Mouse (Mus musculus) neural tube, embryonic 12.5 days (tissue): ENCODE measurements around the gene Qrich2. TPM values are rescaled to one million over a fixed set of nuclear protein-coding genes. Genes with fewer than 3 reads are reported as not detected.
"Not testable (repeated sequence)": the region's sequence is repeated elsewhere in the genome, so short reads cannot be mapped to it uniquely, and the experiment has no call there.

ENCODE experiments used
- ATAC-seq: fragments of 200-750 bp; cut with Nextera tagmentation; 2 replicates; pipeline ENCODE4 v1.8.0; 2017; ENCODE audit warnings: low read depth, mild to moderate bottlenecking, moderate TSS enrichment, moderate library complexity; ENCODE audit not compliant: low FRiP score
- H3K27ac ChIP-seq: fragments of 300-500 bp; sonication (generic); 2 replicates; pipeline ENCODE4 v1.5.1; 2016
- H3K27me3 ChIP-seq: fragments of 300-500 bp; sonication (generic); replicated peaks from 2 replicates; pipeline ENCODE4 v1.6.1; 2016; ENCODE audit warnings: mild to moderate bottlenecking
- H3K36me3 ChIP-seq: fragments of 300-500 bp; sonication (generic); 2 replicates; pipeline ENCODE4 v1.6.1; 2016; ENCODE audit warnings: mild to moderate bottlenecking
- H3K4me1 ChIP-seq: fragments of 300-500 bp; sonication (generic); 2 replicates; pipeline ENCODE4 v1.6.1; 2016
- H3K4me2 ChIP-seq: fragments of 300-500 bp; sonication (generic); replicated peaks from 2 replicates; pipeline ENCODE4 v1.6.1; 2016; ENCODE audit warnings: mild to moderate bottlenecking
- H3K4me3 ChIP-seq: fragments of 300-500 bp; sonication (generic); 2 replicates; pipeline ENCODE4 v1.5.1; 2016
- H3K9ac ChIP-seq: fragments of 300-500 bp; sonication (generic); 2 replicates; pipeline ENCODE4 v1.6.1; 2016; ENCODE audit warnings: mild to moderate bottlenecking
- H3K9me3 ChIP-seq: fragments of 300-500 bp; sonication (generic); 2 replicates; pipeline ENCODE4 v1.6.1; 2016; ENCODE audit warnings: mild to moderate bottlenecking
- WGBS: fragments of 180-500 bp; shearing (Covaris S2); methylation state at CpG from one replicate; pipeline ENCODE4 v1.1.7; 2016; 5-methylcytosine and 5-hydroxymethylcytosine counted together
- polyA plus RNA-seq: library from polyadenylated mRNA; unstranded; fragments of >200 nt; fragmentation: Nextera tagmentation; extraction: Ambion mirVana; gene quantifications from 2 replicates; pipeline ENCODE4 v1.2.1, GENCODE M21; 2016

The Qrich2 gene
- polyA plus RNA-seq, 1 experiment from 2014 or later: not detected

DNA sequence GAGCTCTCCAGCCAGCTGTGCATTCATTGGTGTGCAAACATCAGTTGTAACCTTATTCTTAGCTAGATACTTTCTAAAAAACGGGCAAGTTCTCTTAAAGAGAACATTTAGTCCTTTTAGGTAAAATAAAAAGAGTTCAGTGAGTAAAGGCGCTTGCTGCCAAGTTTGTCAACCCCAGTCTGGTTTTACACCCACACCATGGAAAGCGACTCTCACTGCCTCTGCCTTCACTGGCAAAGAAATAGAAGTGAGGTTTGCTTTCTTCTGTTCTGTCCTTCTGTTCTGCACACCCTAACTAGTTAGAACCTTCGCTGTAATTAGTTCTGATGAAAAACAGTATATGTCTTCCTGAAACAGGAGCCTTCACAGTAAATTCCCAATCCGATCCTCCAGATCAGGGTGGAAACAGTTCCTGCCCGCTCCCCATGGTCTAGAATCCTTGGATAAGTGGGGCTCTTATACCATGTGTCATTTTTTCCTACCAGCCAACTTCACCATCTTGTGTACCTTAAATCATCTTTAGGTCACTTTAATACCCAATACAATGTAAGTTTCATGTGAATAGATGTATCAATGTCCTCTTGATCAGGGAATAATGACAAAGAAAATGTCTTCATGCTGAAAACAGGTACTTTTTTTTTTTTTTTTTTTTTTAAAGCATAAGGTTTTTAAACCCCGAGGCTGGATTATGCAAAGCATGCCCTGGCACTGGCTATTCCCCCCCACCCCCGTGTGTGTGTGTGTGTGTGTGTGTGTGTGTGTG, 33.3 kb downstream of the Qrich2 start:
- ATAC-seq: no peak
- peaks cover 29% of the 10 kb centered on the region for H3K4me1 ChIP-seq
- H3K36me3 ChIP-seq: peaks cover 21% of the 10 kb centered on the region
- H3K4me3 ChIP-seq: no peak overlapping the region
- no peak overlapping the region for H3K9ac ChIP-seq
- WGBS: 72% methylated on average over 8 of the region's 8 CpGs
- H3K9me3 ChIP-seq: no peaks in the 10 kb centered on the region
- no peak overlapping the region for H3K4me2 ChIP-seq
- H3K27ac ChIP-seq: no peak overlapping the region
- no peaks in the 10 kb centered on the region for H3K27me3 ChIP-seq

- 67% methylated on average over 6 of the region's 6 CpGs for WGBS
- no peak for ATAC-seq
- no peak overlapping the region for H3K27ac ChIP-seq
Observed at GRCm38 (mm10) chr11:116432127-116432526, 33.9 kb downstream of the Qrich2 start.

DNA sequence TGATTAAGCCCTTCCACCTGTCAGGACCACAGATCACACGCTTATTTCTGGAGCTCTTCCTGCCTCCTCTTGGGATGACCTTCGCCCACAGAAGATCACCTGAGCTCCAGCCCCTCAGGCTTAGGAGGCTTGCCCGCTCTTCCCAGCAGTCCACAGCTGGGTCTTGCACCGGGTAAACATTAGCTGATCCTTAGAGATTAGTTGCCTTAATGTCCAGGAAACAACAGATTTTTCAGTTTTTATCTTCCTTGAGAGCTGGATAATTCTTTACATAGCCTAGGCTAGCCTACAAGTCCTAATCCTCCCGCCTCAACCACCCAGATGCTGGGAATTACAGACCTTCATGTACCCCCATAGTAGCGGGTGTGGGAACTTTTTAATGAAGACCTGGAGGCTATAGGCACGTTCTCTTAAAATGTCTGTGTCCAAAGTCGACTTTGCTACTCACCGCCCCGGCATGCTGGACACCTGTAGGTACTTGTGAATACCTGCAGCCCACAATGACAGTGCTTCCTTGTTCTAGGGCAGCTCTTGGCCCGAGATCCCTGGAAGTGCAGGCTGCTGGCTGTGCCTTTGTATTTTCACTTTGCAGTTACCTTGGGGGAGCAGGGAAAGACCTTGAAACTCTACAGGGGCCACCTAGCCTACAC, 34.5 kb downstream of the Qrich2 start:
- Histone ChIP-seq H3K9me3 (no peaks in the 10 kb centered on the region), H3K4me1 (peaks cover 17% of the 10 kb centered on the region), H3K4me2 (no peak overlapping the region), H3K27me3 (no peaks in the 10 kb centered on the region), H3K9ac (0 out of 2 replicates have a peak overlapping the region, but pooled peaks have one; percentile 6), H3K4me3 (no peak overlapping the region), H3K36me3 (peaks cover 9% of the 10 kb centered on the region; the same call in 1 of the 2 replicates), H3K27ac (no peak overlapping the region)
- 61% methylated on average over 11 of the region's 11 CpGs for WGBS
- ATAC-seq: no peak

More at GRCm38 (mm10) chr11:116432127-116432526, 33.9 kb downstream of the Qrich2 start:
- Histone ChIP-seq H3K4me1 (peaks cover 22% of the 10 kb centered on the region), H3K27me3 (no peaks in the 10 kb centered on the region), H3K9ac (no peak overlapping the region), H3K9me3 (no peaks in the 10 kb centered on the region), H3K4me3 (no peak overlapping the region), H3K36me3 (peaks cover 14% of the 10 kb centered on the region), H3K4me2 (no peak overlapping the region)

GRCm38 (mm10) chr11:116430723-116431427, 35.2 kb downstream of the Qrich2 start:
- 51% methylated on average over 22 of the region's 22 CpGs for WGBS
- no peak overlapping the region for H3K4me2 ChIP-seq

DNA sequence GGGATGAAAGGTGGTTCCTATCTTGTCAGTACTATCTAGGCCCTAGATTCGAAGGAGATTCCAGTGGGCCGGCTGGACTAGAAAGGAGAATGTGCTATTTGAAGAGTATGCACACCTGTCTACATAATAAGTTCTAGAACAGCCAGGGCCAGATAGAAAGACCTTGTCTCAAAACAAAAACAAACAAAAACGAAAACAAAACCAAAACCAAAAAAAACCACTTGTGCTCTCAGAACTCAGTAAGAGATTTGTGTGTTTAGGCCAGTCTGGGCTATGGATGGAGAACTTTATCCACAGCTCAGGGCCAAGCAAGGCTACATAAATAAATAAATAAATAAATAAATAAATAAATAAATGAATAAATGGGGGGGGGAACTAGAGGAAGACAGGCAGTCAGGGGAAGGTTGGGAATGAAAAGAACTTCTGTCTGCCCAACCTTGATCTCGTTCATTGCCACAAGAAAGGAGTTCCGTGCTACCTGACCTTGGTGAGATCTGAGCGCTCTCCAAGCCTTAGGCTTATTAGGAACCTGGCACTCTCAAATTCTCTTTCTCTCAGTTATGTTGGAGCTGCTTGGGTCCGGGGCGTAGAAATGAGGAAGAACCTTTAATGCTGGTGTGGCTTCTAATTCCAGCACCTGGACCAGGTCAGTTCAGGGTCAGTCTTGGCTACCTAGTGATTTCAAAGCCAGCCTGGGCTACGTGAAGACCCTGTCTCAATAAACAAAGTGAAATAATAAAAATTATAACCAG, 36.0 kb downstream of the Qrich2 start:
- H3K27ac ChIP-seq: no peak overlapping the region
- 86% methylated on average over 9 of the region's 9 CpGs for WGBS
- no peak overlapping the region for H3K9ac ChIP-seq
- no peaks in the 10 kb centered on the region for H3K27me3 ChIP-seq
- no peaks in the 10 kb centered on the region for H3K36me3 ChIP-seq
- H3K9me3 ChIP-seq: no peaks in the 10 kb centered on the region
- no peak overlapping the region for H3K4me3 ChIP-seq
- H3K4me2 ChIP-seq: no peak overlapping the region
- no peak for ATAC-seq
- H3K4me1 ChIP-seq: peaks cover 2% of the 10 kb centered on the region; the same call in 1 of the 2 replicates

More at GRCm38 (mm10) chr11:116430723-116431427, 35.2 kb downstream of the Qrich2 start:
- H3K9ac ChIP-seq: 0 out of 2 replicates have a peak overlapping the region, but pooled peaks have one; percentile 6
- H3K4me3 ChIP-seq: no peak overlapping the region
- H3K27me3 ChIP-seq: no peaks in the 10 kb centered on the region
- H3K27ac ChIP-seq: no peak overlapping the region
- no peak for ATAC-seq
- H3K9me3 ChIP-seq: no peaks in the 10 kb centered on the region
- H3K4me1 ChIP-seq: peaks cover 10% of the 10 kb centered on the region
- H3K36me3 ChIP-seq: peaks cover 2% of the 10 kb centered on the region; the same call in 1 of the 2 replicates

- Histone ChIP-seq H3K9me3 (no peaks in the 10 kb centered on the region), H3K36me3 (no peaks in the 10 kb centered on the region), H3K9ac (no peak overlapping the region), H3K4me2 (no peak overlapping the region), H3K27ac (no peak overlapping the region), H3K4me3 (no peak overlapping the region), H3K4me1 (no peaks in the 10 kb centered on the region), H3K27me3 (no peaks in the 10 kb centered on the region)
- WGBS: 60% methylated on average over 12 of the region's 13 CpGs
- no peak for ATAC-seq
Observed at GRCm38 (mm10) chr11:116428872-116429859, 36.9 kb downstream of the Qrich2 start.

DNA sequence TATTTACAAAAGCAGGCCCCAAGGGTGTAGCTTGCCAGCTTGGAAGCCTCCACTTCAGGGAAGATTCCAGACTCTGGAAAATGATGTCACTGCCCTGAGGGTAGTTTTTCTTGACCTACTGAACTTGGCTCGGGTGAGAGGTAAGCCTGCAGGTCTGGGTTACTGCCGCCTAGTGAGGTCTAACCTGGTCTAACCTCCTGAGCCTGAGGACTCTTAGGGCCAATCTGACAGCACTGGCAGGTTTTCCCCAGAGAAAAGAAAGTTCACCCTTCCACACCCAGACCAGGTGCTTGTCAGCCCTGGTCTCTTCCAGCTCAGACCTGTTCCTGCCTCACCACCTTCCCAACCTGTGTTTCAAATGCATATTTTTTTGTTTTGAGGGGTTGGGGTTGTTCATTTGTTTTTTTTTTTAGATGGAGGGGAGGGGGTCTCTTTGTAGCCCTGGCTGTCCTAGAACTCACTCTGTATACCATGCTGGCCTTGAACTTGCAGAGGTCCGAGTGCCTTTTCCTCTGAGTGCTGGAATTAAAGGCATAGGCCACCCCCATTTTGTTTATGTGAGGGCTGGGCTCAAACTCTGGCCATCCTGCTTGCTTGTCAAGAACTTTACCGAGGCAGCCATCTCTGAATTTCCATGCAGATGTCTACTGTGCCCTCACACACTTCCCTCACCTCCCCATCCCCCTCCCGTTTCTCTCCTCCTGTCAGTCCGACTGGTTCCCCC, 39.0 kb downstream of the Qrich2 start:
- Histone ChIP-seq H3K4me1 (no peaks in the 10 kb centered on the region), H3K4me3 (no peak overlapping the region), H3K27me3 (no peaks in the 10 kb centered on the region), H3K4me2 (no peak overlapping the region), H3K9me3 (no peaks in the 10 kb centered on the region), H3K36me3 (no peaks in the 10 kb centered on the region), H3K27ac (no peak overlapping the region), H3K9ac (no peak overlapping the region)
- 74% methylated on average over 6 of the region's 6 CpGs for WGBS
- ATAC-seq: no peak

DNA sequence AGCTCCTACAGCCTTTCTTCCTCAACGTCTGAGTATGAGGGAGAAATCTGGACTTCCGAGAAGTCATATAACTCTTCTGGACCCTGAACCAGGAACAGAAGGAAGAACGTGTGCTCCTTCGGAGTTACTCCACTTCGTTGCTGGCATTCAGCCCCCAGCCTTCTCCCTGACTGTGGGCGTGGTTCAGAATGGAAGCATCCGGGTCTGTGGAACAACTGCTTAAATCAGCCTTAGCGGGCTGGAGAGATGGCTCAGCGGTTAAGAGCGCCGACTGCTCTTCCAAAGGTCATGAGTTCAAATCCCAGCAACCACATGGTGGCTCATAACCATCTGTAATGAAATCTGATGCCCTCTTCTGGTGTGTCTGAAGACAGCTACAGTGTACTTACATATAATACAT, 39.7 kb downstream of the Qrich2 start:
- not testable (repeated sequence) for H3K4me2 ChIP-seq, H3K27me3 ChIP-seq, H3K4me1 ChIP-seq, H3K27ac ChIP-seq, H3K9me3 ChIP-seq, H3K4me3 ChIP-seq, ATAC-seq, H3K36me3 ChIP-seq, H3K9ac ChIP-seq
- 88% methylated on average over 11 of the region's 11 CpGs for WGBS

GRCm38 (mm10) chr11:116424621-116425407, 41.2 kb downstream of the Qrich2 start:
- Histone ChIP-seq H3K27me3 (no peaks in the 10 kb centered on the region), H3K27ac (no peak overlapping the region), H3K4me2 (no peak overlapping the region), H3K4me3 (no peak overlapping the region), H3K9ac (no peak overlapping the region), H3K36me3 (no peaks in the 10 kb centered on the region), H3K9me3 (no peaks in the 10 kb centered on the region), H3K4me1 (no peaks in the 10 kb centered on the region)
- no peak for ATAC-seq
- 60% methylated on average over 8 of the region's 8 CpGs for WGBS
